Mouse (Mus musculus): Measurements from ENCODE around the gene Etv6. TPM values are rescaled to one million over a fixed set of nuclear protein-coding genes. Genes with fewer than 3 reads are reported as not detected.

The Etv6 gene
- polyA plus RNA-seq, 1 experiment from 2014 or later = 20.0 TPM

DNA sequence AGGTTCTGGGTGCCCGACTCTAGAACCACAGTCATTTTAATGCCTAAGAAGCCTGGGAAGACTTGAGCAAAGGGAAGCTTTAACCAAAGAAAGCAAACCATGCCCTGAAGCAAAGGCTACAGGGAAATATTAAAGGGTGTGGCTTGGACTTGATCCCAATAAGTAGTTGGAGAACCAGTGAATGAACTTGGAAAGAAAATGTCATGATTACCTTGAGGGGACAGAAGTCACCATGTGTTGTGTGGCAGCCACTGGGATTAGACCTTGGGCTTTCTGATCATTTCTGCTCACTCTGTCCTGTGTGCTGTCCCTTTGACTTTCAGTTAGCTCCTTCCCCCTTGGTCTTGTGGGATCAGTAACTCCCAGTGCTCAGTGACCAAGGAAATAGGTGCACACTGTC, 38.9 kb downstream of the Etv6 start:
- DNase-seq (ENCODE audit: low spot score) (no peak), ATAC-seq (ENCODE audit: insufficient number of reproducible peaks, low FRiP score, low TSS enrichment, low read depth) (no peak)
- H3K4me2 ChIP-seq (ENCODE audit: low read depth, severe bottlenecking) = no peak overlapping the region
- H3K27ac ChIP-seq (replicated peaks; ENCODE audit: low read depth, low read length) = no peak overlapping the region
- H3K4me1 ChIP-seq (ENCODE audit: control insufficient read depth, insufficient read depth, low read length) = no peaks in the 10 kb centered on the region
- H3K4me3 ChIP-seq (ENCODE audit: low read depth, low read length) = no peak overlapping the region
- H3K36me3 ChIP-seq (ENCODE audit: control insufficient read depth, insufficient read depth, low read length) = no peaks in the 10 kb centered on the region
- 97% methylated on average over 1 of the region's 1 CpGs for WGBS
- H3K9ac ChIP-seq (ENCODE audit: low read length) = no peak overlapping the region
- no peaks in the 10 kb centered on the region for H3K27me3 ChIP-seq (ENCODE audit: control insufficient read depth, insufficient read depth, low read length)
- no peaks in the 10 kb centered on the region for H3K9me3 ChIP-seq (ENCODE audit: control insufficient read depth, low read length)

DNA sequence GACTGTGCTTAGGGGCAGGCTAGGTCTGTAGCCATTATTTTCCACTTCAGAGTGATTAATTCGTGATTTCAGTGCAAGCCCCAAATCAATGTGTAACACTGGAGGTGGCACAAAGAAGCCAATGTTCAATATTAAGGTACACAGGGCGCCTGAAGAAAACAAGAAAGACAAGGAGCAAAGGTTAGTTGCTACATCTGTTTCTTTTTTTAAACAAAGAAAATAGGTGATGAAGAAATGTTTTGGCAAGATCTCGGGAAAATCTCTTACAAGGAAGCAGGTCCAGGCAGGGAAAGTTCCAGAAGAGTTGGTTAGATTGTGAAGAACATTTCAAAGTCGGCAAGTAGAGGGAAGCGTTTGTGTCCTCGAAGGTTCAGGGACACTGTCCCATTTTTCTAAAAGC, 39.5 kb downstream of the Etv6 start:
- H3K27ac ChIP-seq (replicated peaks; ENCODE audit: low read depth, low read length) = no peak overlapping the region
- H3K9ac ChIP-seq (ENCODE audit: low read length) = no peak overlapping the region
- WGBS = 90% methylated on average over 6 of the region's 6 CpGs
- H3K36me3 ChIP-seq (ENCODE audit: control insufficient read depth, insufficient read depth, low read length) = no peaks in the 10 kb centered on the region
- H3K27me3 ChIP-seq (ENCODE audit: control insufficient read depth, insufficient read depth, low read length) = no peaks in the 10 kb centered on the region
- no peak overlapping the region for H3K4me3 ChIP-seq (ENCODE audit: low read depth, low read length)
- H3K4me1 ChIP-seq (ENCODE audit: control insufficient read depth, insufficient read depth, low read length) = no peaks in the 10 kb centered on the region
- ATAC-seq (ENCODE audit: insufficient number of reproducible peaks, low FRiP score, low TSS enrichment, low read depth) (no peak), DNase-seq (ENCODE audit: low spot score) (no peak)
- H3K4me2 ChIP-seq (ENCODE audit: low read depth, severe bottlenecking) = no peak overlapping the region
- H3K9me3 ChIP-seq (ENCODE audit: control insufficient read depth, low read length) = no peaks in the 10 kb centered on the region

GRCm38 (mm10) chr6:134078016-134078415, 42.5 kb downstream of the Etv6 start:
- ATAC-seq (ENCODE audit: insufficient number of reproducible peaks, low FRiP score, low TSS enrichment, low read depth) = no peak
- Histone ChIP-seq H3K27me3 (ENCODE audit: control insufficient read depth, insufficient read depth, low read length) (no peaks in the 10 kb centered on the region), H3K4me1 (ENCODE audit: control insufficient read depth, insufficient read depth, low read length) (no peaks in the 10 kb centered on the region), H3K4me2 (ENCODE audit: low read depth, severe bottlenecking) (no peak overlapping the region), H3K27ac (replicated peaks; ENCODE audit: low read depth, low read length) (no peak overlapping the region), H3K36me3 (ENCODE audit: control insufficient read depth, insufficient read depth, low read length) (no peaks in the 10 kb centered on the region), H3K9ac (ENCODE audit: low read length) (no peak overlapping the region), H3K4me3 (ENCODE audit: low read depth, low read length) (no peak overlapping the region), H3K9me3 (ENCODE audit: control insufficient read depth, low read length) (no peaks in the 10 kb centered on the region)
- no peak for DNase-seq (ENCODE audit: low spot score)
- WGBS = 89% methylated on average over 6 of the region's 6 CpGs

DNA sequence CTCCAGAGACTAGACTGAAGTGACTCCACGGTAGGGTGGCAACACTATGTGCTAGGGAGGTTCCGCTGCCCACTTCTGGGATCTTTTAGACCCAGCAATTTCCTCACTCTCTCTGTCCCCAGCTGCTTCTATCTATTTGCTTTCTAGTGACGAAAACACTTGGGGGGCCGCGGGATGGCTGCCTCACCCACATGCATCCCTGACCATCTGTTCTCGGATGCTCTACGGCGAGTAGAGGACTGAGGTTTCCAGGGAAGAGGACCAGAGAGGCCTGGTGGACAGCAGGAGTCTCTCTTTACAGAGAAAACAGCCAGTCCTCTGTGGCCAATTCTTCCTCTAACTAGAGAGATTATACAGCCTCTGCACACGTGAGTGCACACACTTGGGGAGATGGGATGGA, 43.6 kb downstream of the Etv6 start:
- no peaks in the 10 kb centered on the region for H3K4me1 ChIP-seq (ENCODE audit: control insufficient read depth, insufficient read depth, low read length)
- no peak overlapping the region for H3K9ac ChIP-seq (ENCODE audit: low read length)
- DNase-seq (ENCODE audit: low spot score) = no peak
- H3K4me3 ChIP-seq (ENCODE audit: low read depth, low read length) = no peak overlapping the region
- ATAC-seq (ENCODE audit: insufficient number of reproducible peaks, low FRiP score, low TSS enrichment, low read depth) = no peak
- H3K4me2 ChIP-seq (ENCODE audit: low read depth, severe bottlenecking) = no peak overlapping the region
- 80% methylated on average over 9 of the region's 9 CpGs for WGBS
- no peaks in the 10 kb centered on the region for H3K9me3 ChIP-seq (ENCODE audit: control insufficient read depth, low read length)
- no peaks in the 10 kb centered on the region for H3K36me3 ChIP-seq (ENCODE audit: control insufficient read depth, insufficient read depth, low read length)
- no peaks in the 10 kb centered on the region for H3K27me3 ChIP-seq (ENCODE audit: control insufficient read depth, insufficient read depth, low read length)
- no peak overlapping the region for H3K27ac ChIP-seq (replicated peaks; ENCODE audit: low read depth, low read length)

- WGBS = 94% methylated on average over 2 of the region's 2 CpGs
Observed at GRCm38 (mm10) chr6:134079563-134079962, 44.1 kb downstream of the Etv6 start.

DNA sequence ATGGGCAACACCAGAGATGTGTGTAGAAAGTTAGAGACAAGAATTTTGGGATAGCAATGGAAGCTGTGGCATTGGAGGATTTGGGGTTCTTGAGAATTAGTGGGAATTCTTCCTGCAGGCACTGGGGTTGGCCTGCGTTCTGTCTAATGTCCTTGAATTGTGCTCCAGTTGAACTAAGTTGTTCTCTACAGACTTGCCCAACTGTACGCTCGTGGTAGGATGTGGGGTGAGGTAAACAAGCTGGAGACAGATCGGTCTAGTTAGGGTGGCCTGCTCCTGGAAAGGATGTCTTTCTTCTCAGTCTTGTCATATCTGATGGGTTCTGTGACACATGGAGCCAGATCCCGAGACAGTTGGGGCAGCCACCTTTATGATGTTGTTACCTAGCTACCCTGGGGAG, 45.4 kb downstream of the Etv6 start:
- DNase-seq (ENCODE audit: low spot score) (no peak), ATAC-seq (ENCODE audit: insufficient number of reproducible peaks, low FRiP score, low TSS enrichment, low read depth) (no peak)
- no peaks in the 10 kb centered on the region for H3K27me3 ChIP-seq (ENCODE audit: control insufficient read depth, insufficient read depth, low read length)
- H3K4me3 ChIP-seq (ENCODE audit: low read depth, low read length) = no peak overlapping the region
- no peak overlapping the region for H3K4me2 ChIP-seq (ENCODE audit: low read depth, severe bottlenecking)
- H3K36me3 ChIP-seq (ENCODE audit: control insufficient read depth, insufficient read depth, low read length) = no peaks in the 10 kb centered on the region
- H3K9ac ChIP-seq (ENCODE audit: low read length) = no peak overlapping the region
- no peaks in the 10 kb centered on the region for H3K9me3 ChIP-seq (ENCODE audit: control insufficient read depth, low read length)
- no peak overlapping the region for H3K27ac ChIP-seq (replicated peaks; ENCODE audit: low read depth, low read length)
- WGBS = 96% methylated on average over 5 of the region's 5 CpGs
- no peaks in the 10 kb centered on the region for H3K4me1 ChIP-seq (ENCODE audit: control insufficient read depth, insufficient read depth, low read length)

More at GRCm38 (mm10) chr6:134079563-134079962, 44.1 kb downstream of the Etv6 start:
- H3K27me3 ChIP-seq (ENCODE audit: control insufficient read depth, insufficient read depth, low read length) = no peaks in the 10 kb centered on the region
- no peak overlapping the region for H3K27ac ChIP-seq (replicated peaks; ENCODE audit: low read depth, low read length)
- no peak overlapping the region for H3K4me3 ChIP-seq (ENCODE audit: low read depth, low read length)
- ATAC-seq (ENCODE audit: insufficient number of reproducible peaks, low FRiP score, low TSS enrichment, low read depth) (no peak), DNase-seq (ENCODE audit: low spot score) (no peak)
- no peak overlapping the region for H3K4me2 ChIP-seq (ENCODE audit: low read depth, severe bottlenecking)
- no peaks in the 10 kb centered on the region for H3K9me3 ChIP-seq (ENCODE audit: control insufficient read depth, low read length)
- H3K36me3 ChIP-seq (ENCODE audit: control insufficient read depth, insufficient read depth, low read length) = no peaks in the 10 kb centered on the region
- no peaks in the 10 kb centered on the region for H3K4me1 ChIP-seq (ENCODE audit: control insufficient read depth, insufficient read depth, low read length)
- H3K9ac ChIP-seq (ENCODE audit: low read length) = no peak overlapping the region

DNA sequence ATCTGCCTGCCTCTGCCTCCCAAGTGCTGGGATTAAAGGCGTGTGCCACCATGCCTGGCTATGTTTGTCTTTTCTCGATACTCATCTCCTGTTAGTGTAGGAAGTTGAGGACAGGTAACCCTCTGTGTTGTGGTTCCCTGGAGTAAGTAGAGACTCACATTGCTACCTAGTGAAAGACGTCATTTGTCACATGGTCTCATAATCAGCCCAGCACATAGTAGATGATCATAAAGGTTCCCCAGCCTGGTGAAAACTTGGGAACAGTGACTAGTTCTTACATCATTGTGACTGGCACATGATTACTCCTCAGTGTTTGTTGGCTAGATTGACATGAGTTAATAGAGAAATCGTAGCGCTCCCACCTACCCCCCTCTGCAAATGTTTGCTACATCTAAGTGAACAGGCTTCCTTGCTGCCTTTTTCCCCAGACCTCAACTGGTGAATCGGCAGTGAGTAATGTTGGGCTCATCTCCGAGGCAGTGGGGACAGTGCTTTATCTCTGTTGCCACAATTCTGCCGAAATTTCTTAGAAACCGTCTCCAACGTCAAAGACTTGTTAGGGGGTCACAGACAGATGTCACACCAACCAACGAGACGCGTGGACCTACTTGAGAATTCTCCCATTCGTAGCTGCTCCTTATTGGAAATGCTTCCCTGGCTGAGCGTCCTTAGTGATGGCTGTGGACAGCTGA, 46.9 kb downstream of the Etv6 start:
- no peaks in the 10 kb centered on the region for H3K36me3 ChIP-seq (ENCODE audit: control insufficient read depth, insufficient read depth, low read length)
- no peaks in the 10 kb centered on the region for H3K9me3 ChIP-seq (ENCODE audit: control insufficient read depth, low read length)
- H3K4me3 ChIP-seq (ENCODE audit: low read depth, low read length) = no peak overlapping the region
- no peaks in the 10 kb centered on the region for H3K27me3 ChIP-seq (ENCODE audit: control insufficient read depth, insufficient read depth, low read length)
- DNase-seq (ENCODE audit: low spot score) (no peak), ATAC-seq (ENCODE audit: insufficient number of reproducible peaks, low FRiP score, low TSS enrichment, low read depth) (no peak)
- H3K9ac ChIP-seq (ENCODE audit: low read length) = no peak overlapping the region
- H3K4me2 ChIP-seq (ENCODE audit: low read depth, severe bottlenecking) = no peak overlapping the region
- 90% methylated on average over 15 of the region's 15 CpGs for WGBS
- no peak overlapping the region for H3K27ac ChIP-seq (replicated peaks; ENCODE audit: low read depth, low read length)
- no peaks in the 10 kb centered on the region for H3K4me1 ChIP-seq (ENCODE audit: control insufficient read depth, insufficient read depth, low read length)

- H3K9me3 ChIP-seq (ENCODE audit: control insufficient read depth, low read length) = no peaks in the 10 kb centered on the region
Observed at GRCm38 (mm10) chr6:134083428-134083827, 47.9 kb downstream of the Etv6 start.

GRCm38 (mm10) chr6:134086351-134086750, 50.9 kb downstream of the Etv6 start:
- ATAC-seq (ENCODE audit: insufficient number of reproducible peaks, low FRiP score, low TSS enrichment, low read depth) = 0 out of 2 replicates have a peak, but pooled peaks have one; percentile 35
- DNase-seq (ENCODE audit: low spot score) = no peak
- no peaks in the 10 kb centered on the region for H3K4me1 ChIP-seq (ENCODE audit: control insufficient read depth, insufficient read depth, low read length)
- WGBS = 47% methylated on average over 7 of the region's 7 CpGs
- H3K36me3 ChIP-seq (ENCODE audit: control insufficient read depth, insufficient read depth, low read length) = no peaks in the 10 kb centered on the region
- H3K27ac ChIP-seq (replicated peaks; ENCODE audit: low read depth, low read length) = no peak overlapping the region
- H3K9me3 ChIP-seq (ENCODE audit: control insufficient read depth, low read length) = no peaks in the 10 kb centered on the region
- no peaks in the 10 kb centered on the region for H3K27me3 ChIP-seq (ENCODE audit: control insufficient read depth, insufficient read depth, low read length)
- no peak overlapping the region for H3K9ac ChIP-seq (ENCODE audit: low read length)
- H3K4me3 ChIP-seq (ENCODE audit: low read depth, low read length) = no peak overlapping the region
- no peak overlapping the region for H3K4me2 ChIP-seq (ENCODE audit: low read depth, severe bottlenecking)

More at GRCm38 (mm10) chr6:134083428-134083827, 47.9 kb downstream of the Etv6 start:
- no peaks in the 10 kb centered on the region for H3K36me3 ChIP-seq (ENCODE audit: control insufficient read depth, insufficient read depth, low read length)
- no peak for DNase-seq (ENCODE audit: low spot score)
- no peaks in the 10 kb centered on the region for H3K27me3 ChIP-seq (ENCODE audit: control insufficient read depth, insufficient read depth, low read length)
- no peak overlapping the region for H3K4me2 ChIP-seq (ENCODE audit: low read depth, severe bottlenecking)
- H3K9ac ChIP-seq (ENCODE audit: low read length) = no peak overlapping the region
- H3K4me1 ChIP-seq (ENCODE audit: control insufficient read depth, insufficient read depth, low read length) = no peaks in the 10 kb centered on the region
- ATAC-seq (ENCODE audit: insufficient number of reproducible peaks, low FRiP score, low TSS enrichment, low read depth) = no peak
- no peak overlapping the region for H3K4me3 ChIP-seq (ENCODE audit: low read depth, low read length)
- WGBS = 77% methylated on average over 4 of the region's 4 CpGs
- H3K27ac ChIP-seq (replicated peaks; ENCODE audit: low read depth, low read length) = no peak overlapping the region
